In the genomic region with DNA sequence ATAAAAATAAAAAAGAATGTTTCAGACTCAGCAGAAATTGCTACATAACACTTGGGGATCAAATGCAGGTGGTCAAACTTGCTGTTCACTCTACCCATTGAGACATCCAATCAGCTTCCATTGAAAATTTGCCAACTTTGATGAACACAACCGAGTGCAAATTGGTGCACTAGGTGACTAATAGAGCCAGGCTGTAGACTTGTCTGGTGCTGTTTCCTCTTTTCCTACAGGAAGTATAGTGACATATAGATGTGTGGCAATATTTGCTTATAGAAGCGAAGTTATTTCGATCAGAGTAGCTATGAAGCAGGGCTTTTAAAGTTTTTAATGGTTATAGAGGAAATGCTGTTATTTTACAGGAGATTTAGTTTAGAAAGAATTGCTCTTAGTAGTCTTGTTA, we compare ENCODE assay signal across 29 mouse cellular contexts. TPM values are rescaled to one million over a fixed set of nuclear protein-coding genes. Genes with fewer than 3 reads are reported as not detected.
A peak's percentile ranks its signal among the peaks of the same experiment; 100 is the strongest.
DNase-seq lines count a peak whose midpoint lies in the region; ATAC-seq and TF ChIP-seq lines count a peak whose summit lies in the region.
"Had no signal": no experiment of that assay in that cellular context is flagged by ENCODE, and none has a peak within 500 bp of the region (broad histone marks: within the 10 kb centered on the region; RNA-seq: fewer than 3 reads in every experiment).

No protein-coding gene starts in this region.

- WGBS in forebrain, embryonic 15.5 days: 91% methylated on average over 3 of the region's 3 CpGs

- 0 out of 2 replicates have a peak, but pooled peaks have one; percentile 50 for ATAC-seq in common myeloid progenitor, adult 5-6 weeks (replicated peaks; ENCODE audit: low read depth, poor library complexity, severe bottlenecking)
- peak; percentile 91 for ATAC-seq in megakaryocyte, adult 5-6 weeks (ENCODE audit: poor library complexity, severe bottlenecking)
- ATAC-seq in monocyte, adult 5-6 weeks (replicated peaks; ENCODE audit: insufficient number of reproducible peaks, low FRiP score, low TSS enrichment, poor library complexity, severe bottlenecking): 0 out of 2 replicates have a peak, but pooled peaks have one; percentile 31
- no peak for ATAC-seq in forebrain, embryonic 15.5 days (replicated peaks)
- ATAC-seq: activated CD4-positive, CD25-positive, alpha-beta regulatory T cell, adult 4 months; CD4-positive, CD25-positive, alpha-beta regulatory T cell, adult 4 months; forebrain, embryonic 14.5 days; forebrain, postnatal 0 days; Patski had no signal

- no peak overlapping the region for H3K9ac ChIP-seq in forebrain, embryonic 15.5 days (replicated peaks)
- H3K9ac ChIP-seq: embryonic facial prominence, embryonic 13.5 days; embryonic facial prominence, embryonic 15.5 days; forebrain, embryonic 12.5 days; forebrain, postnatal 0 days had no signal

- no peaks in the 10 kb centered on the region for H3K4me1 ChIP-seq in forebrain, embryonic 15.5 days
- H3K4me1 ChIP-seq: embryonic facial prominence, embryonic 13.5 days; embryonic facial prominence, embryonic 15.5 days; forebrain, embryonic 10.5 days; forebrain, embryonic 12.5 days had no signal

- H3K27ac ChIP-seq in left cerebral cortex, adult 2 months: no peak overlapping the region
- H3K27ac ChIP-seq in forebrain, embryonic 15.5 days (replicated peaks): no peak overlapping the region
- H3K27ac ChIP-seq: embryonic facial prominence, embryonic 13.5 days; embryonic facial prominence, embryonic 15.5 days; forebrain, embryonic 10.5 days; forebrain, embryonic 12.5 days had no signal

- no peak for TF ChIP-seq CTCF in left cerebral cortex, adult 2 months (IDR thresholded peaks at IDR 0.05)

- no peaks in the 10 kb centered on the region for H3K36me3 ChIP-seq in forebrain, embryonic 15.5 days
- H3K36me3 ChIP-seq: embryonic facial prominence, embryonic 13.5 days; embryonic facial prominence, embryonic 15.5 days; forebrain, embryonic 10.5 days; forebrain, embryonic 12.5 days; G1E had no signal

- intact Hi-C loops in heart, postnatal 14 days (cut with DNase I): no loop called here
- intact Hi-C loops in heart, postnatal 36 days (cut with DNase I): no loop called here
- intact Hi-C loops in left cerebral cortex, adult 2 months (cut with DNase I): no loop called here

- DNase-seq in heart, postnatal 14 days: no peak
- DNase-seq in heart, postnatal 36 days: no peak
- no peak for DNase-seq in left cerebral cortex, adult 2 months (ENCODE audit: extremely low spot score in 1 of 2, low spot score in 2 of 2)
- DNase-seq: adrenal gland, adult 8-10 months; adrenal gland, postnatal 14 days; adrenal gland, postnatal 36 days; B cell, adult 2 months; cerebellum, adult 11-12 months; cerebellum, adult 2 months; cerebellum, adult 9-10 months; cerebellum, postnatal 10 days; cerebellum, postnatal 25 days; embryo, embryonic 11 days; forebrain, postnatal 0 days had no signal

- no peaks in the 10 kb centered on the region for H3K27me3 ChIP-seq in forebrain, embryonic 15.5 days
- H3K27me3 ChIP-seq: CH12.LX; embryonic facial prominence, embryonic 13.5 days; embryonic facial prominence, embryonic 15.5 days had no signal

- no peak overlapping the region for H3K4me3 ChIP-seq in left cerebral cortex, adult 2 months
- no peak overlapping the region for H3K4me3 ChIP-seq in forebrain, embryonic 15.5 days
- H3K4me3 ChIP-seq: embryonic facial prominence, embryonic 13.5 days; embryonic facial prominence, embryonic 15.5 days; erythroblast, embryonic 14.5 days; forebrain, embryonic 10.5 days; forebrain, embryonic 12.5 days had no signal

- H3K9me3 ChIP-seq in forebrain, embryonic 15.5 days: no peaks in the 10 kb centered on the region
- H3K9me3 ChIP-seq: embryonic facial prominence, embryonic 13.5 days; embryonic facial prominence, embryonic 15.5 days; forebrain, embryonic 10.5 days; forebrain, embryonic 12.5 days; G1E had no signal

- no peak overlapping the region for H3K4me2 ChIP-seq in forebrain, embryonic 15.5 days (replicated peaks)
- H3K4me2 ChIP-seq: embryonic facial prominence, embryonic 13.5 days; embryonic facial prominence, embryonic 15.5 days; forebrain, embryonic 12.5 days had no signal

RNA-seq across cellular contexts. Expression of a gene that starts 16.5 kb away (rescaled TPM):
- 8.1 and 14.9 TPM in 2 replicates for total RNA-seq in common myeloid progenitor, adult 5-6 weeks (2017)
- 1.0 and 1.2 TPM in 2 replicates for total RNA-seq in megakaryocyte, adult 5-6 weeks (2015)
- total RNA-seq in megakaryocyte, adult 5-6 weeks (2017): 1.4 and 13.3 TPM in 2 replicates
- total RNA-seq in monocyte, adult 5-6 weeks (2017): 5.2 to 9.9 TPM (median 9.1 TPM) in 3 replicates
- total RNA-seq in heart, postnatal 14 days (2021): 1 to 10 TPM in 1 of 2 experiments, under 1 TPM in 1; 0.73 to 1.8 TPM
- 1 to 10 TPM in 1 of 2 experiments, under 1 TPM in 1; 0.27 to 1.2 TPM for total RNA-seq in heart, postnatal 36 days (2021)
- total RNA-seq in left cerebral cortex, adult 2 months (2021): 10 to 100 TPM; 14.2 to 30.7 TPM
- polyA plus RNA-seq in forebrain, embryonic 15.5 days (2015; fragmentation: Nextera tagmentation; extraction: Ambion mirVana): 0.29 TPM in 2 replicates
- polyA plus RNA-seq: erythroblast, embryonic 14.5 days; forebrain, embryonic 10.5 days had no signal

RNA-seq across cellular contexts. Expression of a gene that starts 30.0 kb away (rescaled TPM):
- total RNA-seq in common myeloid progenitor, adult 5-6 weeks (2017): 15.6 and 21.6 TPM in 2 replicates
- 11.0 and 12.7 TPM in 2 replicates for total RNA-seq in megakaryocyte, adult 5-6 weeks (2015)
- 13.2 and 16.3 TPM in 2 replicates for total RNA-seq in megakaryocyte, adult 5-6 weeks (2017)
- total RNA-seq in monocyte, adult 5-6 weeks (2017): 9.8 to 11.6 TPM (median 11.4 TPM) in 3 replicates
- total RNA-seq in heart, postnatal 14 days (2021): 10 to 100 TPM; 18.7 to 19.5 TPM
- total RNA-seq in heart, postnatal 36 days (2021): 10 to 100 TPM; 16.4 to 16.6 TPM
- 10 to 100 TPM; 36.6 to 37.7 TPM for total RNA-seq in left cerebral cortex, adult 2 months (2021)
- polyA plus RNA-seq in forebrain, embryonic 15.5 days (2015; fragmentation: Nextera tagmentation; extraction: Ambion mirVana): 69.4 and 73.0 TPM in 2 replicates
